In genomic region chr14:79480624-79481338, GRCm38 (mm10) we compare ENCODE assay signal across 8 mouse cellular contexts. TPM values are rescaled to one million over a fixed set of nuclear protein-coding genes. Genes with fewer than 3 reads are reported as not detected.
DNase-seq lines count a peak whose midpoint lies in the region; ATAC-seq and TF ChIP-seq lines count a peak whose summit lies in the region.

Gene Elf1 (plus strand): TSS chr14:79481194.

- peak within 1 kb of the TSS; percentile 99 for H3K9ac ChIP-seq in MEL (ENCODE audit: control insufficient read depth, low read depth, low read length, poor library complexity, severe bottlenecking)
- H3K9ac ChIP-seq in lung, embryonic 14.5 days: peak within 1 kb of the TSS; percentile 98

- no peaks in the 10 kb centered on the region for H3K9me3 ChIP-seq in MEL (replicated peaks; ENCODE audit: insufficient read depth, low read length)
- no peaks in the 10 kb centered on the region for H3K9me3 ChIP-seq in lung, embryonic 14.5 days (ENCODE audit: low read depth, low read length)

- peaks cover 0 to 6% of the 10 kb centered on the region in 2 experiments; a peak in 2 of 4 replicates for H3K36me3 ChIP-seq in MEL (ENCODE audit: control insufficient read depth in 1 of 2, insufficient read depth in 2 of 2, low read length in 2 of 2)
- H3K36me3 ChIP-seq in lung, embryonic 14.5 days (ENCODE audit: insufficient read depth): peaks cover 17% of the 10 kb centered on the region

- WGBS in cerebellum, adult 2 months: under 1% methylated on average over 95 of the region's 96 CpGs
- WGBS in lung, embryonic 14.5 days: under 1% methylated on average over 72 of the region's 96 CpGs

- no peaks in the 10 kb centered on the region for H3K27me3 ChIP-seq in MEL (ENCODE audit: control insufficient read depth in 1 of 2, insufficient read depth in 2 of 2, low read length in 2 of 2)
- H3K27me3 ChIP-seq in cerebellum, adult 2 months (ENCODE audit: control insufficient read depth, insufficient read depth, low read length): no peaks in the 10 kb centered on the region
- H3K27me3 ChIP-seq in lung, embryonic 14.5 days (ENCODE audit: insufficient read depth, low read length): no peaks in the 10 kb centered on the region

- H3K27ac ChIP-seq in MEL (ENCODE audit: control insufficient read depth, low read depth, low read length): peak within 1 kb of the TSS; percentile 86
- peak within 1 kb of the TSS; percentile 96 for H3K27ac ChIP-seq in cerebellum, adult 2 months (ENCODE audit: insufficient read depth, low read length)
- H3K27ac ChIP-seq in lung, embryonic 14.5 days (ENCODE audit: low read depth): peak within 1 kb of the TSS; percentile 100

- TF ChIP-seq POLR2A in MEL (IDR thresholded peaks at IDR 0.05; ENCODE audit: control insufficient read depth in 1 of 2, insufficient read depth in 1 of 2, low read depth in 1 of 2, low read length in 2 of 2, poor library complexity in 1 of 2): peak; percentile 86 to 87; a peak in 3 of 4 replicates
- TF ChIP-seq POLR2A in cerebellum, adult 2 months (IDR thresholded peaks at IDR 0.05; ENCODE audit: borderline replicate concordance, insufficient read depth, low read length): peak; percentile 62; the same call in 1 of the 2 replicates

- peaks cover 0 to 3% of the 10 kb centered on the region in 2 experiments; a peak in 2 of 4 replicates for H3K4me1 ChIP-seq in MEL (ENCODE audit: control insufficient read depth in 1 of 2, insufficient read depth in 2 of 2, low read length in 2 of 2)
- H3K4me1 ChIP-seq in cerebellum, adult 2 months (ENCODE audit: control insufficient read depth, insufficient read depth, low read length): peaks cover 9% of the 10 kb centered on the region; the same call in 1 of the 2 replicates
- peaks cover 7% of the 10 kb centered on the region; the same call in 1 of the 2 replicates for H3K4me1 ChIP-seq in lung, embryonic 14.5 days (ENCODE audit: insufficient read depth)

- H3K4me3 ChIP-seq in MEL (ENCODE audit: control insufficient read depth in 1 of 2, insufficient read depth in 1 of 2, low read depth in 2 of 2, low read length in 2 of 2): peak within 1 kb of the TSS; percentile 96 to 99
- peak within 1 kb of the TSS; percentile 66 for H3K4me3 ChIP-seq in cerebellum, adult 2 months (replicated peaks; ENCODE audit: insufficient read depth, low read depth, low read length)
- H3K4me3 ChIP-seq in lung, embryonic 14.5 days (ENCODE audit: low read depth, low read length): peak within 1 kb of the TSS; percentile 94

- TF ChIP-seq EP300 in MEL (IDR thresholded peaks at IDR 0.05; ENCODE audit: low read depth in 1 of 2, low read length in 2 of 2): no peak; a peak in 1 of 4 replicates

- peak; percentile 86 for DNase-seq in MEL (ENCODE audit: low read depth, low spot score)
- DNase-seq in cerebellum, adult 2 months: peak; percentile 97 to 99
- DNase-seq in forelimb bud, embryonic 11.5 days (ENCODE audit: low read depth, low spot score): peak; percentile 88
- peak; percentile 98 for DNase-seq in heart, postnatal 4 days
- DNase-seq in layer of hippocampus, adult 8-10 months (ENCODE audit: low spot score in 2 of 2): peak; percentile 91 to 95
- DNase-seq in lung, embryonic 14.5 days: peak; percentile 95
- DNase-seq in testis, postnatal 14 days (ENCODE audit: low spot score): peak; percentile 93

- peaks cover 13% of the 10 kb centered on the region for H3K79me2 ChIP-seq in MEL (ENCODE audit: control insufficient read depth, insufficient read depth, low read length, poor library complexity)

- TF ChIP-seq RAD21 in MEL (IDR thresholded peaks at IDR 0.05; ENCODE audit: low read depth, low read length): no peak

- peak; percentile 80 for ATAC-seq in lung, embryonic 14.5 days (ENCODE audit: insufficient read depth)
- peak; percentile 55 for ATAC-seq in neutrophil, adult 5-6 weeks (ENCODE audit: extremely low read depth, insufficient number of reproducible peaks, low FRiP score, poor library complexity, severe bottlenecking)

- no peak for TF ChIP-seq CTCF in MEL (IDR thresholded peaks at IDR 0.05 in 2 of 3, conservative IDR thresholded peaks at IDR 0.05 in 1 of 3; ENCODE audit: control insufficient read depth in 1 of 3, insufficient read depth in 1 of 3, low read depth in 2 of 3, low read length in 3 of 3, poor library complexity in 1 of 3, severe bottlenecking in 1 of 3)
- no peak for TF ChIP-seq CTCF in cerebellum, adult 2 months (IDR thresholded peaks at IDR 0.05; ENCODE audit: borderline replicate concordance, insufficient read depth, low read depth, low read length)
- TF ChIP-seq CTCF in lung, embryonic 14.5 days (IDR thresholded peaks at IDR 0.05; ENCODE audit: low read depth): no peak

- peak within 1 kb of the TSS; percentile 92 for H3K4me2 ChIP-seq in lung, embryonic 14.5 days

TF ChIP-seq in MEL, 35 proteins besides CTCF, POLR2A, EP300 and RAD21:
- TF ChIP-seq USF1 (IDR thresholded peaks at IDR 0.05; ENCODE audit: low read depth, low read length) (peak; percentile 23; the same call in 1 of the 2 replicates), CHD2 (IDR thresholded peaks at IDR 0.05; ENCODE audit: low read length) (peak; percentile 57), E2F4 (IDR thresholded peaks at IDR 0.05; ENCODE audit: borderline replicate concordance, low read depth, low read length) (no peak), USF2 (IDR thresholded peaks at IDR 0.05; ENCODE audit: borderline replicate concordance in 1 of 2, insufficient read depth in 1 of 2, low read depth in 1 of 2, low read length in 2 of 2) (no peak), MAFK (IDR thresholded peaks at IDR 0.05; ENCODE audit: borderline replicate concordance, low read depth, low read length) (no peak), MAZ (IDR thresholded peaks at IDR 0.05; ENCODE audit: low read depth, low read length) (peak; percentile 89), POLR2AphosphoS5 (IDR thresholded peaks at IDR 0.05; ENCODE audit: borderline replicate concordance, low read depth, low read length) (no peak), MAX (IDR thresholded peaks at IDR 0.05; ENCODE audit: low read length) (no peak; the same call in 1 of the 2 replicates), MYB (IDR thresholded peaks at IDR 0.05; ENCODE audit: low read depth, low read length) (no peak), JUND (IDR thresholded peaks at IDR 0.05; ENCODE audit: low read depth, low read length) (no peak), UBTF (IDR thresholded peaks at IDR 0.05; ENCODE audit: borderline replicate concordance, insufficient read depth, low read depth, low read length) (peak; percentile 99), GATA1 (IDR thresholded peaks at IDR 0.05; ENCODE audit: low read depth, low read length) (no peak), TAL1 (IDR thresholded peaks at IDR 0.05; ENCODE audit: low read length) (no peak), POLR2AphosphoS2 (IDR thresholded peaks at IDR 0.05; ENCODE audit: low read length) (peak; percentile 55; the same call in 1 of the 2 replicates), NRF1 (IDR thresholded peaks at IDR 0.05; ENCODE audit: insufficient read depth, low read depth, low read length, poor library complexity, severe bottlenecking) (no peak), TCF12 (IDR thresholded peaks at IDR 0.05; ENCODE audit: low read depth, low read length) (peak; percentile 44; the same call in 1 of the 2 replicates), BHLHE40 (IDR thresholded peaks at IDR 0.05; ENCODE audit: borderline replicate concordance, low read depth, low read length) (no peak), ELF1 (IDR thresholded peaks at IDR 0.05; ENCODE audit: low read depth, low read length) (no peak), TBP (IDR thresholded peaks at IDR 0.05; ENCODE audit: low read depth, low read length) (peak; percentile 74), SIN3A (IDR thresholded peaks at IDR 0.05; ENCODE audit: low read length) (peak; percentile 88), MEF2A (IDR thresholded peaks at IDR 0.05; ENCODE audit: extremely low read depth, insufficient replicate concordance, low read depth, low read length, poor library complexity, severe bottlenecking) (no peak), HCFC1 (IDR thresholded peaks at IDR 0.05; ENCODE audit: low read depth, low read length) (peak; percentile 83), NELFE (IDR thresholded peaks at IDR 0.05; ENCODE audit: low read depth, low read length) (peak; percentile 89), ZKSCAN1 (IDR thresholded peaks at IDR 0.05; ENCODE audit: low read depth, low read length) (peak; percentile 67; the same call in 1 of the 2 replicates), MXI1 (IDR thresholded peaks at IDR 0.05; ENCODE audit: low read depth, low read length) (peak; percentile 61; the same call in 1 of the 2 replicates), ZNF384 (IDR thresholded peaks at IDR 0.05; ENCODE audit: low read depth, low read length) (no peak), ZC3H11A (IDR thresholded peaks at IDR 0.05; ENCODE audit: low read depth, low read length) (no peak), ETS1 (IDR thresholded peaks at IDR 0.05; ENCODE audit: low read depth, low read length) (no peak), GABPA (IDR thresholded peaks at IDR 0.05; ENCODE audit: low read depth, low read length) (no peak), ZMIZ1 (IDR thresholded peaks at IDR 0.05; ENCODE audit: low read depth, low read length) (peak; percentile 88; the same call in 1 of the 2 replicates), RCOR1 (IDR thresholded peaks at IDR 0.05; ENCODE audit: low read depth, low read length) (no peak)
TF ChIP-seq in MEL: peak in this region for 13.

RNA-seq across cellular contexts. Expression of gene Elf1, which starts in this region (rescaled TPM):
- 21.5 and 27.3 TPM in 2 replicates for total RNA-seq in MEL (2012; rRNA removed)
- polyA plus RNA-seq in MEL (2012; ENCODE audit: insufficient read depth in 1 of 2, insufficient read length in 2 of 2, low read depth in 1 of 2, low replicate concordance in 2 of 2, missing spikeins in 1 of 2): 10 to 100 TPM; 24.2 to 43.1 TPM
- polyA plus RNA-seq in cerebellum, adult 2 months (2012; rRNA removed): 3.8 and 4.1 TPM in 2 replicates
- 10 to 100 TPM; 20.3 to 22.5 TPM for total RNA-seq in heart, postnatal 4 days (2021)
- total RNA-seq in layer of hippocampus, adult 8-10 months (2022): 1 to 10 TPM; 4.2 to 7.9 (median 6.2) TPM
- polyA plus RNA-seq in lung, embryonic 14.5 days (2014; fragmentation: Nextera tagmentation; extraction: Ambion mirVana): 19.2 and 20.2 TPM in 2 replicates
- 216 and 249 TPM in 2 replicates for total RNA-seq in neutrophil, adult 5-6 weeks (2017)

Comparison
In these comparisons a context has a peak if more than half of its experiments do, and no peak if none do; other contexts are left out.
1. Peak in every context shown above with its lines: DNase-seq, ATAC-seq, H3K4me3 ChIP-seq and H3K27ac ChIP-seq.